Mouse (Mus musculus) myocyte (in vitro differentiated cells): ENCODE measurements around the gene Eif4e3.

ENCODE experiments used
- MAX ChIP-seq: IDR thresholded peaks from one replicate; pipeline ENCODE4 v1.6.1; 2011; ENCODE audit warnings: low read depth, mild to moderate bottlenecking, control low read depth
- MYOG ChIP-seq, 3 experiments: IDR thresholded peaks; one replicate each; pipeline ENCODE4 v1.6.1; 2011; ENCODE audit warnings: control low read depth in 2 of 3, low read depth in 2 of 3, mild to moderate bottlenecking in 2 of 3; ENCODE audit not compliant: insufficient read length in 2 of 3, control insufficient read depth in 1 of 3, insufficient read depth in 1 of 3
- POLR2A ChIP-seq: IDR thresholded peaks from one replicate; pipeline ENCODE4 v1.6.1; 2011; ENCODE audit warnings: low read depth, mild to moderate bottlenecking, control low read depth, moderate library complexity; ENCODE audit not compliant: insufficient read length

DNA sequence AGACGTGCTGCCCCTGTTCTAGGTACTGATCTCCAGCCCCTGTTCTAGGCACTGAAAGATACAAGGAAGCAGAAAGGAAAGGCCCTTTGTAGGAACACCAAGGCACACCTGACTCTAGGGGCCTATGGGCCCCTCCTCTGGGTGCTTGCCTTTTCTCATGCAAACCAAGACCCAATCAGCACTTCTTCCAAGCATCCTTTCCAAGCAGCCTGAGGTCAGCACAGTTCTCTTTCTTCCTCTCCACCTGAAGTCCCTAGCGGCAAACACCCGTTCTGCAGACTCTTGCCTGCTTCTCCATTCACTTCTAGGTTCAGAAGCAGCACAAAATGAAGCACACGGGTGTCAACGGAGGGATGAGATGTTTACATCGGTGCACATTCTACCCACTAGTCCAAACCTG is 48.6 kb upstream of the Eif4e3 start:
- TF ChIP-seq POLR2A (no peak), MYOG (IDR thresholded peaks at IDR 0.05; ENCODE audit: control insufficient read depth in 1 of 3, insufficient read depth in 1 of 3, insufficient read length in 2 of 3, low read depth in 2 of 3) (no peak), MAX (no peak)
